Mouse (Mus musculus) E14TG2a.4 (cell line): ENCODE results near the gene Gm5426.
"Not testable (repeated sequence)": the region's sequence is repeated elsewhere in the genome, so short reads cannot be mapped to it uniquely, and the experiment has no call there.

Source experiments
- H3K27me3 ChIP-seq: 2 replicates; pipeline ENCODE4 v1.6.1; 2014; ENCODE audit warnings: low read length, control low read depth; ENCODE audit not compliant: insufficient read depth
- H3K36me3 ChIP-seq: 2 replicates; pipeline ENCODE4 v1.6.1; 2014; ENCODE audit warnings: low read length, control low read depth; ENCODE audit not compliant: insufficient read depth
- H3K4me1 ChIP-seq: replicated peaks from 2 replicates; pipeline ENCODE4 v1.6.1; 2014; ENCODE audit warnings: low read depth, low read length, control low read depth
- H3K4me3 ChIP-seq: replicated peaks from 2 replicates; pipeline ENCODE4 v1.5.1; 2014; ENCODE audit warnings: mild to moderate bottlenecking, low read length
- H3K9me3 ChIP-seq: 2 replicates; pipeline ENCODE4 v1.6.1; 2014; ENCODE audit warnings: low read length, control low read depth
- CTCF ChIP-seq: conservative IDR thresholded peaks from 2 replicates; pipeline ENCODE4 v1.5.1; 2014; ENCODE audit warnings: low read length
- NANOG ChIP-seq: IDR thresholded peaks from 2 replicates; pipeline ENCODE4 v1.6.1; 2014; ENCODE audit warnings: borderline replicate concordance, low read length, mixed read lengths
- POU5F1 ChIP-seq: IDR thresholded peaks from 2 replicates; pipeline ENCODE4 v1.6.1; 2014; ENCODE audit warnings: low read length, borderline replicate concordance

Gm5426 gene

GRCm38 (mm10) chr10:96125771-96126454 lies 10.5 kb upstream of the Gm5426 start:
- no peak overlapping the region for H3K4me3 ChIP-seq
- no peak for TF ChIP-seq CTCF
- no peak for TF ChIP-seq POU5F1
- no peak for TF ChIP-seq NANOG
- H3K27me3 ChIP-seq: no peaks in the 10 kb centered on the region
- H3K4me1 ChIP-seq: no peaks in the 10 kb centered on the region
- H3K9me3 ChIP-seq: 0 out of 2 replicates have a peak, but pooled peaks cover 5% of the 10 kb centered on the region
- no peaks in the 10 kb centered on the region for H3K36me3 ChIP-seq

DNA sequence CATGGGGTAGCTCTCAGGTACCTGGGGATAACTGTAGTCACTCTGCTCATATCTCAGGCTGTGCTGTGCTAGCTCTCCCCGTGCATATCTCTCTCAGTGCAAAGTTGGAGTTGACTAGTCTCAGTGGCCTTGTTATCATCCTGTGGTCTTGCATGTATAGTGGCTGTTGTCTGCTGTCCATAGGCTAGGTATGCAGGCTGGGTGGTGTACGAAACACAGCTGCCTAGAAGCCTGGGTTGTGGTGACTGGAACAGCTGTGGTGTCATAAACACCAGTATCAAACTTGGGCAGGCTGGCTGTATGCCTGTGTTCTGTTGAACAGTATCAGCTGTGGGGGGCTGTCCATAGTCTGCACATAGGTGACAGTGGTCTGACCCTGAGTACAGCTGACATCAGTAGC lies 7.2 kb upstream of the Gm5426 start:
- Histone ChIP-seq H3K27me3 (no peaks in the 10 kb centered on the region), H3K9me3 (no peaks in the 10 kb centered on the region), H3K36me3 (no peaks in the 10 kb centered on the region), H3K4me3 (no peak overlapping the region), H3K4me1 (no peaks in the 10 kb centered on the region)
- TF ChIP-seq CTCF: no peak
- no peak for TF ChIP-seq POU5F1
- no peak for TF ChIP-seq NANOG

- Histone ChIP-seq H3K4me1 (no peaks in the 10 kb centered on the region), H3K27me3 (no peaks in the 10 kb centered on the region), H3K9me3 (no peaks in the 10 kb centered on the region), H3K4me3 (no peak overlapping the region), H3K36me3 (no peaks in the 10 kb centered on the region)
- TF ChIP-seq NANOG (no peak), POU5F1 (no peak), CTCF (no peak)
Observed at GRCm38 (mm10) chr10:96130406-96130805, 6.0 kb upstream of the Gm5426 start.

DNA sequence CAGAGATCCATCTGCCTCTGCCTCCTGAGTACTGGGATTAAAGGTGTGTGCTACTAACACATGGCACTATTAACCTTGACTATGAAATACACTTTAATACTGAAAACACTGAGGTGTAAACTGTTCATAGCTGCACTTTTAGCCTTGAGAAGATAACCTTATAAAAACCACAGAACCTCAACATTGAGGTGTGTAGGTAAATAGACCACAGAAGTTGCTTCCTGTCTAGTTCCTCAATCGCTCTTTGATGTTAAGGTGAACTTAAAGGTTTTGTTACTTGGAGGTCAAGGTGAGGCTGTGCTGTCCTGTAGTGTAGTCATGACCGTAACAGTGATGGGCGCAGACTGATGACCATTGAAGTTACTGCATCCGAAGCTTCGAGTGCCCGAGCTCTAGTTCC lies 5.3 kb upstream of the Gm5426 start:
- Histone ChIP-seq H3K4me1 (no peaks in the 10 kb centered on the region), H3K36me3 (no peaks in the 10 kb centered on the region), H3K4me3 (no peak overlapping the region), H3K27me3 (no peaks in the 10 kb centered on the region), H3K9me3 (no peaks in the 10 kb centered on the region)
- TF ChIP-seq CTCF (no peak), POU5F1 (no peak), NANOG (no peak)

GRCm38 (mm10) chr10:96132161-96132560 lies 4.2 kb upstream of the Gm5426 start:
- H3K27me3 ChIP-seq: no peaks in the 10 kb centered on the region
- TF ChIP-seq CTCF: peak; percentile 43
- TF ChIP-seq NANOG: no peak
- TF ChIP-seq POU5F1: no peak
- H3K36me3 ChIP-seq: no peaks in the 10 kb centered on the region
- no peaks in the 10 kb centered on the region for H3K4me1 ChIP-seq
- no peaks in the 10 kb centered on the region for H3K9me3 ChIP-seq
- H3K4me3 ChIP-seq: no peak overlapping the region

- Histone ChIP-seq H3K27me3 (no peaks in the 10 kb centered on the region), H3K9me3 (no peaks in the 10 kb centered on the region), H3K4me1 (no peaks in the 10 kb centered on the region), H3K4me3 (no peak overlapping the region), H3K36me3 (no peaks in the 10 kb centered on the region)
- no peak for TF ChIP-seq CTCF
- no peak for TF ChIP-seq POU5F1
- TF ChIP-seq NANOG: no peak
Observed at GRCm38 (mm10) chr10:96138585-96138984, 2.2 kb downstream of the Gm5426 start.

- H3K4me1 ChIP-seq, H3K27me3 ChIP-seq, H3K36me3 ChIP-seq, H3K9me3 ChIP-seq, H3K4me3 ChIP-seq: not testable (repeated sequence)
Observed at GRCm38 (mm10) chr10:96139274-96139673, 2.9 kb downstream of the Gm5426 start.

DNA sequence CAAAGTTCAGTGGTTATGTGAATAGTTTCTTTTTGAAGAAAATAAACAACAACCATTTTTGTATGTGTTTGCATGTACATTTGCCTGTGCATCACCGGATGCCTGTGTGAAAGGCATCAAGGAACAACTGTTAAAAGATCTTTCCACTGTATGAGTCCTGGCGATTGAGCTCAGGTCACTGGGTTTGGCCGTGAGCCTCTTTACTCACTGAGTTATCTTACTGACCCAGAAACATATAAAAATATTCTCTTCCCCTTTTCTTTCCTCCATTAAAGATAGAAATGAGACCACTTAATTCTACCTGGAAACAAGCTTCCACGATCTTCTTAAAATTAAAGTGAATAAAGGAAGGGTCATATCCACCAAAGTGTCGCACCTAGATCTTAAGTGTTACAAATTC lies 10.2 kb downstream of the Gm5426 start:
- Histone ChIP-seq H3K4me1 (no peaks in the 10 kb centered on the region), H3K9me3 (no peaks in the 10 kb centered on the region), H3K27me3 (no peaks in the 10 kb centered on the region), H3K4me3 (no peak overlapping the region), H3K36me3 (no peaks in the 10 kb centered on the region)
- TF ChIP-seq POU5F1 (no peak), NANOG (no peak), CTCF (no peak)

- Histone ChIP-seq H3K4me1 (no peaks in the 10 kb centered on the region), H3K27me3 (no peaks in the 10 kb centered on the region), H3K9me3 (no peaks in the 10 kb centered on the region), H3K36me3 (no peaks in the 10 kb centered on the region), H3K4me3 (no peak overlapping the region)
- TF ChIP-seq NANOG (no peak), CTCF (no peak), POU5F1 (no peak)
Observed at GRCm38 (mm10) chr10:96148250-96148699, 11.9 kb downstream of the Gm5426 start.
